Mouse (Mus musculus): ENCODE results near the gene Mcam.

Gene Mcam

DNA sequence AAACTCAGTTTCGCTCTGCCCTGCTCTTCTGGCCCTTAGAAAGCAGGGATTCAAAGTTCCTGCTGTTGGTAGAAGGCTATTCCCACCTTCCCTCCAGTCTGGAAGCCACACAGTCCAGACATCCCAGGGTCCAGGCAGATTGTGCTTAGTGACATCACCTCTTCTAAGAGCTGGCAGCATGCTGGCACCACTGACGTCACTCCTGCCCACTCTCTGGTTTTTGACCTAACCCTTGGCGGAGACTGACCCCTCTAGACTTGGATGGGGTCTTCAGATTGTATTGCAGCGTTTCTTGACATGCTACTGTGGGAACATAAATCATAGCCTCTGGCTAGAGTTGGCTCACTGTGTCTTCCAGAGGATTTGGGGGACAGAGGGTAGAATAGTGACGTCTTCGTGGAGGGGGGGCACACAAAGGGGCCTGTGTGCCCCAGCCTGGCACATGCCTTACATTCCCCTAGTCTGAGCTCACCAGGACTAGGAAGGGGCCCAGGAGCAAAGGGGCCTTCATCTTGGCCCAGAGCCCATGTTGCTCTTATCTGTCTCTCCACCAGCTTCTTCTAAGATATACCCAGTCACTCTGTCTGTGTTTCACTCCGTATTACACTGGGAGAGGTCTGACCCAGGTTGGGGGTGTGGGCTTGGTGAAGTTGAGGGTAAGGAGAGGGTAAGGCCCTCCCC is 1.6 kb downstream of the Mcam start:
- DNase-seq (ENCODE audit: low spot score in 2 of 2), result no peak

DNA sequence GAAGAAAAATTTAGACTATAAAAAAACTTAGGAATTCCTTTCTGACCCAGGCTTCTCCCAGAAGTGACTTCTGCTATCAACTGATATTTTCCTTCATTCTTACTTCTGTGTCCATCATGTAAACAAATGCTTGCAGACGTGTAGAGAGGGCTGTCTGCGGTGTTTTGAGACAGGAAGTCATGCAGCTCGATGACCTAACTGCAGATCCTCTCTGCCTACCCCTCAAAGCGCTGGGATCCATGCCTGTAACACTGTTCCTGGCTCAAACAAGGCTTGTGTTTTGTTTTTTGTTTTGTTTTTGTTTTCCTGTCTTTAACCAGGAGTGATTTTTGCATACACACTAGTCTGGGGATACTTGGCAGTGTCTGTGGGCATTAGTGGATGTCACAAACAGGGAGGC is 3.6 kb downstream of the Mcam start:
- DNase-seq (ENCODE audit: low spot score in 2 of 2), result no peak

DNA sequence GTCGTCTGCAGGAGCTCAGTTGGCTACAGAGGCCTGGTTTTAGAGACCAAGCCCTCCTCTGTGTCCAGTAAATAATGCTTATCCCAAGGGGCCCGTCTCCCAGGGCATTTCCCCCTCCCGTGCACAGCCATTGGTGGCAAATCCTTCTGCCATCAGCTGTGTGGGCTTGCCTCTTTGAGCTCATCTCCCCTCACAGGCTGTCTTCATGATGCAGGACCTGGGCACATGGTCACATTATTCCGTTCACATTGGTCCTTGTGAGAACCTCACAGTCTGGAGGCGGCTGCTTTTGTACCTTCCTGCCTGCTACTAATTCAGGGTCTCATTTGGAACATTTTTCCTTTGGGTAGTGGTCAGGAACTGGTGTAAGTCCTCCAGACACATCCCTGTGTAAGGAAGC is 7.7 kb downstream of the Mcam start:
- no peak for DNase-seq (ENCODE audit: low spot score in 2 of 2)

DNA sequence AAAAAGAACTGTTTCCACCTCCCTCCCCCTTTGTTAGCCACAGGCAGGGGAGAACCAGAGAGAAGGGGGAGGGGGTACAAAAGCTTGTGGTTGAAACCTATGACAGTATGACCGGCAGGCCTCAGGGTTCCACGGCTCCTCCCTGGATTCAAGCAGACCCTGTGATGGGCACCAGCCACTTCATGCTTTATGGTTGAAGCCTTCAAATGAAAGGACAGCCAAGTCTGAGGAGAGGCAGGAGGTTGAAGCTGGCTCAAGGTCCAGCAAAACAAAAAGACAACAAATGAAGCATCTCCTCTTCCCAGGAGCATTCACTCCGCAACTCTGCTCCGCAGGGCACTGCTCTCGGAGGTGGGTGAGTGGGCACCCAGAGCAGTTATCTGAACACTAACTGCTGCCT is 9.2 kb downstream of the Mcam start:
- DNase-seq (ENCODE audit: low spot score in 2 of 2), result no peak

DNA sequence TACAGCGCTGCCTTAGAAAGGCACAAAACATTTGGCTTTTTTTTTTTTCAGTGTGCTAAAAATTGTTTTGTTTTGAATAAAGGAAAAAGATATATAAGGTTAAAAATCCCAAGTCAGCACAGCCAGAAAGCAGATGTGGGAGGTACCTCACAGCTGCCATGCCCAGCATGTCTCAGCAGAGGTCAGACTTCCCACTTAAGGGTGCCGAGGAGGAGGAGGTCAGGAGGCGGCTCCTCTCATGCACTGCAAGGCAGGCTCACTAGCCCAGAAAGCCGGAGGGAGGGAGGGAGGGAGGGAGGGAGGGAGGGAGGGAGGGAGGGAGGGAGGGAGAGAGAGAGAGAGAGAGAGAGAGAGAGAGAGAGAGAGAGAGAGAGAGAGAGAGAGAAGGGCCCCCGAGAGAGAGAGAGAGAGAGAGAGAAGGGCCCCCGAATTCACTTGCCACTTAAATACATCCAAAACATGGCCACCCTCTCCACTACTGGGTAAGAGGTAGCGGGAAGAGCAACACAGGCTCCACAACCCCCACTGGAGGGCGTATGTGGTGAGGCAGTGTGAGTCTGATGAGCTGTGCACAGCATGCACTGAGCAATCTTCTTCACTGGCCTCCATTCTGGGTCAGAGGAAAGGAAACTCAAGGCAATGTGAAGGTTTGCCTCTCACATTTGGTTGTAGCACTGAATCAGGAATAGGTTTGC is 9.9 kb downstream of the Mcam start:
- no peak for DNase-seq (ENCODE audit: low spot score in 2 of 2)

DNA sequence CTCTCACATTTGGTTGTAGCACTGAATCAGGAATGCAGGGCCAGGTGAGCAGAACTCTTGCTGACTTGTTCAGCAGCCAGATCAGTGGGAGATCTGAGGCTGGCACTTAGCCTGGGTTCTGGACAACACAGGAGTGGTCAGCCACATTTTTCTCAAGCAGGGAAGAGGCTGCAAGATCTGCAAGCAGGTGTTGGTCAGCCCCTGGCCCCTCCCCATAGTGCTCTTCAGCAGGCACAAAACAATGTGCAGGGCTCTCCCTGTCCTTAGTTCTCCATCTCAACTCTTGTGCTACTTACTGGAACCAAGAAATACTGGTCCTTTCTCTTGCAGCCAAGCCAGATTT is 10.4 kb downstream of the Mcam start:
- no peak for DNase-seq (ENCODE audit: low spot score in 2 of 2)

DNA sequence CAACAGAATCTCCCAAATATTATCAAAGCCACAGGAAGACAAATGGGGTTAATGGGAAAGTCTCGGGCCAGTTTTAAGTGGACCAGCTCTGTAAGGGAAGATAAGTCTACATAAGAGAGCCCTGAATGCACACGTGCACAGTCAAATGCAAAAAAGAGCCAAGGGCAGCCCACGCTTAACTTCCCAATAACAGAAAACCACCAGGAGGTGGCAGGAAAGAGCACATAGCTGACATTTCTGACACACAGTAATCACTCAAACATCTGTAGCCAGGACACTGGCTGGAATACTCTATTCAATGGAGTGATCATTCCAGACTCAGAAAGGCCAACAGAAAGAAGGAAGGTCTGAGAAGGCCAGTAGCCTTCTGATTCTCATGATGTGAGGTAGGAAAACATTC is 13.0 kb downstream of the Mcam start:
- DNase-seq (ENCODE audit: low spot score in 2 of 2), result no peak

DNA sequence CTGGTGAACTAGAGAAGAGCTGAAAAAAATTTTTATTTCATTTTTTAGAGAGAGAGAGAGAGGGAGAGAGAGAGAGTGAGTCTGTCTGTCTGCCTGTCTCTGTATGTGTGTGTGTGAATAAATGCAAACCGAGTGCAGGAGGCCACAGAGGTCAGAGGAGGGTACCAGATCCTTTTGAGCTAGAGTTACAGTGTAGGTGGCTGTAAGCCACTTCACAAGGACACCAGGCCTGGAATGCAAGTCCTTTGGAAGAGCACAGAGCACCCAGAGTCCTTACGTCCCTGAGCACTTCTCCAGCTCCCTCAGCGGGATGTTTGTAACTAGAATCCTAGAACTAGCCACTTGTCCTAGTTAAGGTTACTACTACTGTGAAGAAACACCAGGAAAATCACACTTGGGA is 25.6 kb downstream of the Mcam start:
- no peak for DNase-seq (ENCODE audit: low spot score in 2 of 2)

DNA sequence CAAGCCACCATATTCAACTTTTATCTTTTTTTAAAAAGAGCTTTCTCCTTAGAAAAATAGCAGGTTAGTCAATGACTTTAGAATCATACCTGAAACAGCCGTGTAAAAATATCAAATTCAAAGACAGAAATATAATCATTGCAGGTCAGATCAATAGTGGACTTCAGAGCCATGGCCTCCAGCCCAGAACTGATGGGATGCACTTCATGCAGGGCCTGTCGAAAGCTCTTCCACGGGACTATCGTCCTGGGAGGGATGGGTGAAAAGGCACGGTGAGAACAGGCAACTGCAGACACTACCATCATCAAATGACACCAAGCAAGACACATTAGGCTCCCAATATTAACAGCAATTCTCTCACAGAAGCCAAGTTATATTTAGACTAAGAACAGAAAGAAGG is 34.7 kb downstream of the Mcam start:
- no peak for DNase-seq (ENCODE audit: low spot score in 2 of 2)

DNA sequence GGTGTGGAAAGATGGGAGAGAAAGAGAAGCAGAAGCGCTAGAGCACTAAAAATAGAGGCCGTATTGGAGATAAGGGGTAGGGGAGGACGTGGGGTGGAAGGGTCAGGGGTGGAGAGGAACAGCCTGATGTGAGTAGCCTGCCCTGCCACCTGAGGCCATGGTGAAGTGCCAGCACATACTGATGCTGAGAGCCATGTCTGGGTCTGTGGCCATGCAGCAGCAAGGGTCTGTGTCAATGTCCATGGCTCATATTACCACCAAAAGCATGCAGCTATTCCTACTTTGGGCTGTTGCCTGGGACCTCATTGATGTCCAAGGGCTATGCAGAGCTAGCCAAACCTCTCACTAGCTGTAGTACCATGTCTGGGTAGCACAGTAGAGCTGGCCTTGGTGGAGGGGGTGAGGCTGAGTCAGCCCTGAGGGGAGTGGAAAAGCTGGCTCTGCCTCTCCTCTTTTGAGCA is 36.5 kb downstream of the Mcam start:
- no peak for DNase-seq (ENCODE audit: low spot score in 2 of 2)

DNA sequence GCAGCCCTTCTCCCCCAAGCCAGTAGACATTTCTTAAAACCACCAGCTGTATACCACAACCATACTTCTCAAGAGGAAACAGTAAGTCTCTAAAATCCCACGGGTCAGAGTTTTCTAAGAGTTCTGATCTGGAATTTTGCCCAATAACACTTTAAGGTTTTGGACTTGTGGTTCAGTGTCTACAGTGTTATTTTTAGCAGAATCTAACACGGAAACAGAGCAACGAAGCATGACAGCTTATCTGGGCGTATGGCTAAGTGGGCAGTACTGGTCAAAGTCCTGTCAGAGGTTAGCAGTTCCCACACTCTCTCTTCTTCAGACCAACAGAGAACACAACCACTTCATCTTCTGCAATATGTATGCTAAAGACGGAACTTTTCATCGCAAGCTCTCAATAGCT is 41.3 kb downstream of the Mcam start:
- DNase-seq (ENCODE audit: low spot score in 2 of 2), result no peak

DNA sequence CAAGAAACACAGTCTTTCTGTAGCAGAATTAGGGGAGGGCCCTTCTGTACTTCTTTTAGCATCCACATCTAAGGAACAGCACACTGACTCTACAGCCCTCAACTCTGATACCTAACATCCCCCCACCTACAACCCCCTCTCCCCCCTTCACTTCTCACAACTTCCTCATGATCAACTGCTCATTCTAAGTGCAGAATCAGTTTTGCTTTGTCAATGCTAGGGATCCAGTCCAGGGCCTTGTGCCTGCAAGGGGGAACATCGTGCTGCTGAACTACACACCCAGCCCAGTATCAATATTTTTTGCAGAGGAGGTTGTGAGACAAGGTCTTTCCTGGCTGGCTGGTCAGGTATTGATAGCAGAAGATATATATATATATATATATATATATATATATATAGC is 41.7 kb downstream of the Mcam start:
- no peak for DNase-seq (ENCODE audit: low spot score in 2 of 2)

DNA sequence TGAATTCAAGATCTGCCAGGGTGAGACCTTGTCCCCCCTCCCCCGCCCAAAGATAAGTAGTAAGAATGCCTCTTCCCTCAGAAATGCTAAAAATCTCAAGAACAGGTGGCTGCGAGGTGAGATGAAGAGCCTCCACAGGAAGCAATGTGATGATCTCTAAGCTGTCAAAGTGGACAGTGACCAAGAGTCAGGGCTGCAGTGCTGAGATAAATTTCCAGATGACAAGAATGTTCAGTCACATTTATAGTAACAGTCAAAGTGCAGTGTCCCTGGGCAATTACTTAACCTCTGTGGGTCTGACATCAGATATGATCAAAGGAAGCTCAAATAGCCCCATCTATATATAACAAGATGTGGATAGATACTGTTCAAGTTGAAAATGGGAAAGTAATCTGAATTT is 43.1 kb downstream of the Mcam start:
- no peak for DNase-seq (ENCODE audit: low spot score in 2 of 2)

DNA sequence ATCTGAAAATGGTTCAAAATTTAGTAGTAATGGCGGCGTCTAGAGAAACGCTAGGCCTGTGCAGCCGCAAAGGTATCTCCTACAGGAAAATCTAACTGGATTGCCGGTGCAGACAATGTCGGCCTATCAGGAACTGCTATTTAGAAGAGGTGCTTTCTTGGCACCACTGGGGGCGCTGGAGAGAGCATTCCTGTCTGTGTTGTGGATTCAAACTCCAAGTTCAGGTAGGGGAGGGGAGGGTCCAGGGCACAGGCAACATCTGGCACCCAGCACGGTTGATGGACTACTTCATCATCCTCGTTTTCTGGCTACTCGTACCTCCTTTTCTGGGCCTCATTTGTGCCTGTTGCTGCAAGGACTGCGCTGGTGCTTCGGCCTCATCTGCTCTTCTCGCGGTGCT is 44.1 kb downstream of the Mcam start:
- no peak for DNase-seq (ENCODE audit: low spot score in 2 of 2)

DNA sequence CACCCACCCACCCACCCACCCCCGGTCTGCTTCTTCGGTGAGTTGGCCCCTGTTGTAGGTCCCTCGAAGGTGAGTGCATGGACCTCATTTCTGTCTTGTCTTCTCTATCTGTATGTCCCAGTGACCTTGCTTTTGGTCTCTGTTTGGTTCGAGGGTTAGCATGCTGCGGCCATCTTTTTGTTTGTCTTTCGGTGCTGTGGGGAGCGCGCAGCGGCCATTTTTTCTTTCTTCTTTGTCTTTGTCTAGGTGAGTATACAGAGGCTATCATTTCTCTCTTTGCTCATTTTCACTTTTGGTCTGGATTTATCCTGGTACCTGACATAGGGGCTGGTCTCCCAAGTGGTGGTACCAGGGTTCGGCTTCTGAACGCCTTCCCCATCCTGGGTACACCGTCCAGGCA is 44.5 kb downstream of the Mcam start:
- no peak for DNase-seq (ENCODE audit: low spot score in 2 of 2)

DNA sequence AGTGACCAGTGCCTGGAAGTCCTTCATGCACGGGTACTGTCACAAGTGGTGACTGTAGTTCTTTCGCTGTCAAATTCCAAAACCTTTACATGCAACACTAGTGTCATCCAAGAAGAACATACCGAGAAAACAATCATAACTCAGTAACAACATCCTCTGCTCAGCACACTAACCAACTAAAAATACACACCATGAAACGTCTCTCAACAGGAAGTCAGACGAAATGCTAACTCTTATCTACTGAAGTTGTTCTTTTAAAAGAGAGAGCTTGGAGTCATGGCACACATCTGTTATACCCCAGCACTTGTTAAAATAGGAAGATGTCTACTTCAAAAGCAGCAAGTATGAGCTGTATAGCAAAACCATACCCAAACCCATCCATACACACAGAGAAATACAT is 47.3 kb downstream of the Mcam start:
- no peak for DNase-seq (ENCODE audit: low spot score in 2 of 2)

DNA sequence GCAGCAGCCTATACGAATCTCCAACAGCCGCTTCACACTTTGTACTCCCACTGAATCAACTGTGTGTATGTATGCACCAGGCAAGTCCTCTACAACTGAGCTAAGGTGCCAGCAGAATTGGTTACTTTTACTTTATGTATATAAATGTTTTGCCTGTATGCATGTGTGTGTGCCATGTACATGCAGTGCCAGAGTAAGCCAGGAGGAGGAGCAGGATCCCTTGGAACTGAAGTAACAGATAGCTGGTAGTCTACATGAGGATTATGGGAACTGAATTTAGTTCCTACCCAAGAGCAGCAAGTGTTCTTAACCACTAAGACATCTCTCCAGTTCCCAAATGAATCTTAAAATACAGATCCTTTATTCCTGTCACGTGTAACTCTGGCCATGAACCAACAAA is 48.0 kb downstream of the Mcam start:
- DNase-seq (ENCODE audit: low spot score in 2 of 2), result peak; percentile 39 to 52

DNA sequence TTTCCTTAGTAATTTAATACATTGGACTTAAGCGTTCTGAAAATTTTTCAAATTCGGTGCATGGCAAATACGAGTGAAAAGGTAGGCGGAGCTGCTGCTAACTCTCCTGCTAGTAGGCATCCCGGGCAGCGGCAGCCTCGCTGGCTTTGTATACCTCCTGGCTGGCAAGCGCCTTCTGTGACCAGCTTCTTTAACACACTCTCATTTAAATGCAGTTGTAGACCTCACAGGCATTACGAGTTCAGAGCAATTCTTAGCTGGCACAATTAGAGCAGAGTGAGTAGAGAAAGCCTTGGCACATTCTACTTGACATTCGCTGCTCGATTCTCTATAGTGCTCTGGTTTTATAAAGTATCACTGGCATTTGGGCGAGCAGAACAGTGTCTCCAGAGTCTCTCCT is 54.0 kb downstream of the Mcam start:
- DNase-seq (ENCODE audit: low spot score in 2 of 2), result no peak

DNA sequence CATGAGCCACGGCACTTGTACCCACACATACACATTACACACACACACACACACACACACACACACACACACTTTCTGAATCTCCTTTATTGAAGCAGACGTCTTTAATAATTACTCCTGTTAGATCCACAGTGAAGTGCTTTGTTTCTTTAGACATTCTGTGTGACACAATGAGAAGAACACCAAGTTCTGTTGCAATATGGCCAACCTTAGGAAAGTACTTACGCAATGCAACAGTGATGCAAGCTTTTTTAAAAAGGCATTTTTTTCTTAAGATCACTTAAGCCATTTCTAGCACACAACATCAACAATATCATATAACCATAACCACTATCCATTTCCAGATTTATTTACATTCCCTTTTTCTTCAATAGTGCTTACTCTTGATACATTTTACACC is 56.9 kb downstream of the Mcam start:
- DNase-seq (ENCODE audit: low spot score in 2 of 2), result no peak

DNA sequence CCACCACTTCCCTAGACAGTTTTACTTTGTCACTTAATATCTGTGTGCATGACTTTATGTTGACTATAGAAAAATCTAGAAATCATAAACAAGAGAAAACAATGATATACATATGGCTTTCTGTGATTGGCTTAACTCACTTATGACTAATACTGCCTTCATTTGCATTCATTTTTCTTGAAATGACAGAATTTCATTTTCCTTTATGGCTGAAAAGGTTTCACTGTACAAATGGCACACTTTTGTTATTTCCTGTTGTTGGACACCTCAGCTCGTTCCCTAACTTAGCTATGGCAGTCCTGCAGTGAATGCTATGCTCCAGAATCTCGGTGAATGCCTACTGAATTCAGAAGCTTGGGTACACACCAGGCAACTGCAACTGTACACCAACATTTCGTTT is 58.0 kb downstream of the Mcam start:
- DNase-seq (ENCODE audit: low spot score in 2 of 2), result no peak

All from urinary bladder, postnatal 36 days (tissue).